Mouse (Mus musculus): ENCODE measurements around the gene Tex19.2.
A peak's percentile ranks its signal among the peaks of the same experiment; 100 is the strongest.
"Not testable (repeated sequence)": the region's sequence is repeated elsewhere in the genome, so short reads cannot be mapped to it uniquely, and the experiment has no call there.

The Tex19.2 gene

DNA sequence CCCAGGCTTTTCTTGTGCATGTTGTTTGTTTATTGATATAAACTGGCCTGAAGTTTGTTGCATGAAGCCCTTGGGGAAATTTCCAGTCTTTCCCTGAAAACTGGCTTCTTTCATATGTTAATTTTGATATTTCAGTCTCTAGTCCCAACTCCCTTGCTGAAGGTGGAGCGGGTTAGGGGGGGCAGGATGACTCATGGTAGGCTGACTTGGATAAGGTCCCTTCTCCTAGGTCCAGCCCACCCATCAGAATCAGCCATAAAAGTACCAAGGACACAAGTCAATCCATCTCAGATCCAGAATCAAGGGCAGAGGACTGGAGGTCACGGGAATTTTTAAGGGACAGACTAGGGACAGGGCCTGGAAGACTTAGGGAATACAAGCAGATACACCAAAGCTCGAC, 7.4 kb downstream of the Tex19.2 start:
- DNase-seq = no peak

DNA sequence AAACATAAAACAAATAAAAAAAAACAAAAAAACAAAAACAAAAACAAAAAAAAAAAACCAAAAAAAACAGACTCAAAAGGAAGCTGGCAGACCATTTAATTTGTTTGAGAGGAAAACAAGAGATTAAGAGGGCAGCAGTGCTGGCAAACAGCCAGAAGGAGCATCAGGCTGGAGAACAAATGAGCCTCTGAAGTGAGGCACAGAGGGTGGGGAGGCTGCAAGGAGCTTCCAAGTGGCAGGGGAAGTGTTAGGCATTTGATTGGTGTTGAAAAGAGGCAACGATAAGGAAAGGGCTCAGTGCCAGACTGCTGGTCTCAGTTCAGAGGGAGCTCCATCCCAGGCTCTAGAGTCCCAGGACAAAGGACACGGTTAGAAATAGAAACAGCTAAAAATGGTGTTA, 8.5 kb downstream of the Tex19.2 start:
- peak; percentile 32 for DNase-seq

DNA sequence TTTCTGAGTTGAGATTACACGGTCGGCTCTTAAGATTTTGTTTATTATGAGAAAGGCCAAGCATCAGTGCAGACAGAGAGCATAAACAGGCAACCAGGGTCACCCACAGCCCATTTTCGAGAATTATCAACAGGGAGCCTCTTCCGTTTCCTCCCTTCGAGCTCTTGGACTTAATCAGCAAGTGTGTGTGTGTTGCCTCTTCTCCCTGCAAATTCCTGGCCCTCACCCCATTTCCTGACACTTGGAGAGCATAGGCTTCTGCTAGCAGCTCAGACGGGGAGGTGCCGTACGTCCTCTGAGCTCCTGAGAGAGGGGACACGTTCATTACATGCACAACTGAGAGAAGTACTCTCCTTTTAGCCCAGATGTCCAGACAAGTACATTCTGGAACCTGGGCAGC, 10.4 kb downstream of the Tex19.2 start:
- DNase-seq = no peak

DNA sequence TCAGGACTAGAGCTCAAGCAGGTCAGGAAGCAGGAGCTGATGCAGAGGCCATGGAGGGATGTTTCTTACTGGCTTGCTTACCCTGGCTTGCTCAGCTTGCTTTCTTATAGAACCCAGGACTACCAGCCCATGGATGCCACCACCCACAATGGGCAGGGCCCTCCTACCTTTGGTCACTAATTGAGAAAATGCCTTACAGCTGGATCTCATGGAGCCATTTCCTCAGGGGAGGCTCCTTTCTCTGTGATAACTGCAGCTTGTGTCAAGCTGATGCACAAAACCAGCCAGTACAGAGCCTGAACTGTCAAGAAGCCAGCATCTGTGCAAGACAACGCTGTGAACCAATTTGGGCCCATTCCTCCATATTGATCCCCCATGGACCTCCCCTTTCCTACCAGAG, 11.2 kb downstream of the Tex19.2 start:
- not testable (repeated sequence) for DNase-seq

DNA sequence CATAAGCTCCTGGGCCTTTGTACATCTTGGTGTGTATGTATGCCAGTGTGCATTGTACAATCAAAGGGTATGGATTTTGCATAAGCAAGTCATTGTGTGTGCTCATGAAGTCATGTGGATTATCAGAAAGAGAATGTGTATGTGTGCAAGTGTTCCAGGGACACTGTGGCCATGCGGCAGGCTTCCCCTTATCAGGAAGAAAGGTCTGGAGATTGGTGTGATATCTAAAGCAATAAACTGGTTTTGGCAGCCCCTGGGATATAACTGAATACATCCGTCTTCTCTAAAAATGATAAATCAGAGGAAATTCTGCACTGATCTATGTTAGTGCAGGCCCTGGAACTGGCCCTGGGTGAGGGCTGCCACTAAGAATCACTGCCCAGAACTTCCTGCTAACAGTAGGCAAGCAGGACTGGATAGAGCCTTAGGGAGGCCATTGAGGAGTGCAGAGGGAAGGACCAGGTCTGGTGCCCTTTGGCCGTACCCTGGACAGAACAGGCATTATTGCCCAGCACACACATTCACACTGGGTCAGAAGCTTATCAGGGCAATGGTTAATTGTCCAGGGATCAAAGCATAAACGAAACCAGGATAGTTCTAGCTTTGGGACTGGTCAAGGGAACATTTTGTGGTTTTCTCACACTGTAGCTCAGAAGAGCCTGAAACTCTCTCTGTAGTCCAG, 17.2 kb downstream of the Tex19.2 start:
- DNase-seq = no peak

DNA sequence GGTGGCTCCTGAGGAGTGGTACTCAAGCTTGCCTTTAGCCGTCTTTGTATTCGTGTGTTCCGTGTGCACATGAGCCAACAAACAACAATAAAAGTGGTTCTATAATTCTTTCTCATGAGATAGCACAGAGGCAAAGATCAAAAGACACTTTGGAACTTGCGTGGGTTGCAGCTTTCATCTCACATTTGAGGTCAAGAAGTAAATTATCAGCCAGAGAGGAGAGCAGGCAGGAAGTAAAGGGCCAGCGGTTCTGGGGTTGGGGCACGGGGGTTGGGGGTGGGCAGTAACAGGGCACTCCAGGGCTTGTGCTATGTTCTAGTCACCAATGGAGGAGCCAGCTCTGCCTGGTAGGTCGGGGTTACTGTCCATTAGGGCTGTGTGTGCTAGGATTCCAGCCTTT, 17.8 kb downstream of the Tex19.2 start:
- DNase-seq = no peak

DNA sequence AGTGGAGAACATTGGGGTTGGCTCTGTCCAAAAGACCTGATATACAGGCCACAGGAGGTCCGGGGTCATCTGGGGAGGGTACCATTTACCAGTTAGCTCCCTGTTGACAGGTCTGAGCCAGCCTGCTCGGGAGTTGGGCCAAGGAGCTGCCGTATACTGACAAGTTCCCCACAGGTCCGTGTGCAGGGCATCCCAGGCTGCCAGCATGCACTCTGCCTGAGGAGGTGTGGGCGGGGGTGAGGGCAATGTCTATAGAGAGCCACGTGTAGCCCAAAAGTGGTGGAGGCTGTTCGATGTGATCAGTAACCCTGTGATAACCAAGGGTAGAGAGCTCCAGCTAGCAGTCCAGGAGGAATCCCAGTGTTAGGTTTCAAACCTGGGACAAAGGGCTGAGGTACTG, 18.7 kb downstream of the Tex19.2 start:
- no peak for DNase-seq

DNA sequence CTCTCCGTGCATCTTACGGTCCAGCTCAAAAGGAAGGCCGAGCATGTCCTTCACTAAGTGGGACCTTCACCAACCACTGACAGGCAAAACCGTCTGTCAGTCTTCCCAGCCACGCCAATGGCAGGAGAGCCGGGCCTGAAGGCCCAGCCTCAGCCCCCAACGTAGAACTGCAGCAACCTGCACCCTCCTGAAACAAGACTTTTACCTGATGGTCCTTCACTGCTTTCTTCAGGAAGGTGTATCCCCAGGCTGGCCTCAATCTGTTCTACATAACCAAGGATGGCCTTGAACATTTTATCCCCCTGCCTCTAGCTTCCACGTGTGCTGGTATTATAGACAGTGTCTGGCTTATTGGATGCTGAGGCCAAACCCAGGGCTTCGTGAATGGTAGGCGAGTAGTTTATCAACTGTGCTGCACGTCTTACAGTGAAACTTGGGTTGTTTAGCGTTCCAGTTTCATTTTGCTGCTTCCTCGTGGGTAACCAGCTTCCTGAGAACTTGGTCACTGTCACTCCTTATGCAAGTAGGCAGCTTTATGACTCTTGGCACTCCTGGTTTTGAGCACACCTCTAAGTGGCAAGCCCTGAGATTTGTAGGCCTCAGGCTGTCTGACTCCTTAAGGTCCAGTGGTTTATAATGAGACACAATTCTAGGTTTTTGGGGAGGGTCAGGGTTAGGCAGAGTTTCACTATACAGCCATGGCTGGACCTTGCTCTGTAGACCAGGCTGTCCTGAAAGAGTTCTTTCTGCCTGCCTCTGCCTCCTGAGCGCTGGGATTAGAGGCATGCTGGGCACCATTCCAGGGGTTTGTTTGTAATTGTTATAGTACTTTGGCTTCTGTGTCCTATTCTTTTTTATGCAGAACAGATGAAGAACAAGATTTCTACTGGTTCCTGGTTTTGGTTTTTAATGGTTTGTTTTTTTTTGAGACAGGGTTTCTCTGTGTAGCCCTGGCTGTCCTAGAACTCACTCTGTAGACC, 25.6 kb downstream of the Tex19.2 start:
- no peak for DNase-seq

DNA sequence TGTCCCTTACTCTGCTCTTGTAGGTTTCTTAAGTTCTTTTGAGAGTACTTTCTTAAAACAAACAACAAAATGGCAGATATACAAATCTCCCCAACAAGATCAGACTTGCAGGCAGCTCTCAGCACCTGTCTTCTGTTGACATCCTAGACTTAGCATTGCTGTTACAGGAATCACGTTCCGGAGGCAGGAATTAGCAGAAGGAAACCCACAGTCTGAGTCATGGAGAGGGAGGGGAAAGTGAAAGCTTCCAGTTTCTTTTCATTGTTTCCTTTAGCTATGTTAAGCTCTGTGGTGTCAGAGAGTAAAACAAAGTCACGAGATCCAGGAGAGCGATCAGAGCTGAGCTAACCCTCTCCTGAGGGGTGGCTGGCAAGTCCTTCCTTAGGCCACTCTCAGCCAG, 27.5 kb downstream of the Tex19.2 start:
- DNase-seq = no peak

DNA sequence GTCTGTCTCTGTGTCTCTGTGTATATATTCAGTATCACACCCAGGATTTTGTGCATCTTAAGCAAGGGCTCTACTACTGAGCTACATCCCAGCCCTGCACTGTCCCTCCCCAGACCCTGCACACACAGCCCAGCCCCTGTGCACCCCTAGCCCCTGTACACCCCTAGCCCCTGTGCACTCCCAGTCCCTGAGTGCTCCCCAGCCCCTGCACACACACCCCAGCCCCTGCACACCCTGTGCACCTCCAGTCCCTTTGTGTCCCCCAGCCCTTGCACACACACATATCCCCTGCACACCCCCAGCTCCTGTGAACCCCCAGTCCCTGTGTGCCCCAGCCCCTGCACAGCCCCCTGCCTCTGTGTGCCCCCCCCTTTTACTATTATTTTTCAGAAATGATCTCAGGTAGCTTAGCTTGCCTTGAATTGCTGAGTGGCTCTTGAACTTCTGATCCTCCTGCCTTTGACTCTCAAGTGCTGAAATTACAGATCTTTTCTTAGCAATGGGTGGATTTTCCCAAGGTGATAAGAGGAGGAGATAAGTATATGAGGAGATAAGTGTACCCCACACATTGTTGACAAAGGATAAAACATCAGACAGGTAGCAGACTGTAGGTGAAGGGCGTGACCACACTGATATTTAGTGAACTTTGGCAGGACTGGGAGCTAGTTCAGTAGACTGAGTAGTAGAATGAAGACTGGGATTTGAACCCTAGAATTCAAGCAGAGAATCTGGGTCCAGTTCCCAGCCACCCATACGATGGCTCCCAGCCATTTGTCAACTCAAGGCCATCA, 28.5 kb downstream of the Tex19.2 start:
- DNase-seq = no peak

DNA sequence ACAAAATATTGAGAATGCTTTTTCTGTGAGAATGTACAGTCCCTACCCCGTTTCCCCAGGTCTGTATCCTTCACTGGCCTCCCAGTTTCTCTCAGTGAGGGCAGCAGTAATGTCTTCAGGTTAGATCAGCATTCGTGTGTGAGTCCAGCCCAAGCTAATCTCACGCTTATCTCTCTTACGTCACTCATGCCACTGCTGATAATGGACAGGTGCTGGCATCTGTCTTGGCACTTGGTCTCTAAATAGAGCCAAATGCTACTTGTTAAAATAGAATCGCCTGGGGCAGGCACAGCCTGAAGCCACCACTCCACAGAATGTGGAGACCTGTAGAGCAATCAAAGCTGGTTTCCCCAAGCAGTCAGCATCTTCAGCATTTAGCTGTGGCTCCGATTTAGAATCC, 29.5 kb downstream of the Tex19.2 start:
- DNase-seq = no peak

DNA sequence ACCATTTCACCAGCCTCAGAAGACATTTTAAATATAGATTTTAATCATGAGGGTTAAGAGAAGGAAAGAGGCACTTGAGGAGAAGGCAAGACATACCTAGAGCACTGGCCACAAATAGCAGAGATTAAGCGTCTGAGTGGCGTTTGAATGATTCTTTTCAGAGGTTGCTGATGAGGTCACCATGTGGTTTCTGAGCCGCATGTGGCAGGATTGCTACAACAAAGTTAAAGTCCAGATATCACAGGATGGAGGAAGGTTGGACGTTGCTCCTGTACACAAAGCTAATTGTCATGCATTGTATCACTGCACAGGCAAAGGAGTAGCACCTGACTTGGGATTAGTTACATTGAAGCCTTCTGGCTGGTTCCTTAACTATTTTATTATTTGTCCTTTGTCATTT, 32.2 kb downstream of the Tex19.2 start:
- no peak for DNase-seq

DNA sequence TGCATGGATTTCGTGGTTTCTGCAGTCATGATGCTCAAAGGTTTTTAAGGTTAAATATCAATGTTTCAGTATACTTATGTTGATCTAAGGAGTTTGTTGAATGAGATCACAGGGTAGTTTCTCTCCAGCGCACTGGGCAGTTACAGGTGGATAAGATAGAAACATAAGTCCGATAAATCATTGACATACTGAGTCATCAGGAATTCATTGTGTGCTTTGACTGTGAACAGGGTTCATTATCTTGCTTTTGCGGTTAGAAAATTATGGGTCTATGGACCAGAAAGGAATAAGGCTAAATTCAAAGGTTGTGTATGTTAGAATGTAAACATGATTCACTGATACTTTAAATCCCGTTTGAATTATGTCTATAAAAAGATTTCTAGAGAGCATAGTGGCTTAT, 33.3 kb downstream of the Tex19.2 start:
- no peak for DNase-seq

DNA sequence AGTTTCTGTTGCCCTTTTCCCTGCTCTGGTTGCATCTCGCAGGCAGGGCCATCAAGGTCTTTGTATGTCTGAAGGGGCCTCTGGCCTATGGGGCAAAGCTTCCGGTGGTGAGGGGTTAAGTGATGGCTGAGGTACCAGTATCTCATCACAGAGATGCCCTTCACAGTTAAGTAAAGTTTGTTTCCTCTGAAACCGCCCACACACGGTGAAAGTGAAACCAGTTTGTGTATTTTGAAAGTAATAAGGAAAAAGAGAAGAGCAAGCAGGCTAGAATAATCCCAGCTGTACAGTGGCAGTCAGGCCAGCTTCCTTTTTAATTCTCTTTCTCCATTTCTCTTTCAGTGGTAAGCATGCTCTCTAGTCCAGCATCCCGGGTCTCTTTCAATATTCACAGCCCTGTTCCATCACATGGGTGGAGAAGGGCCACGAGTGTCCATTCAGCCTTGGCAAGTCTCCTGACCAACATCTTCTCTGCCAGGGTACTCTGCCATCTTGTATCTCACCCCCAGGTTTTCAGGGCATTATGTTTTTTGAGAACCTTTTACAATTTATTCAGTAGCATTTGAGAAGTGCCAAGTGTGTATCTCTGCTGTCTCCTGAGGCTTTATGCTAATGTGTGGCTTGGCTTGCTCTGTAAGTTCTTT, 35.5 kb downstream of the Tex19.2 start:
- no peak for DNase-seq

DNA sequence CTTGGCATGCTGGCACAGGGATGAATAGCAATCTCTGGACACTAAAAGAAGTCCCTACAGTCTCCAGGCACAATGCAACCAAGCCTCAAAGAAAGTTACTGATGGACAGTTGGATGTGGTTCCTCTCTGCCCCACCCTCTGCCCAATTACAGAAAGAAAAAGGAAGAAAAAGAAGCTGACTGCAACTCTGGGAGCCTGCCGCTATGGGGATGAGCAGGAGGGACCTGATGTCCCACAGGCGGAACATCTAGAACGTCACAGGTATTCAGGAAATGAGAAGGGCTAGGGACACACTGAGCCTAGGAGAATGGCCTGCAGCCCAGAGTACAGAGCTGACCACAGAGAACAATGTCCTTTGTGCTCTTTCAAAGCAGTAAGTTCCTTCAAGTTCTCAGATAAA, 36.2 kb downstream of the Tex19.2 start:
- no peak for DNase-seq

DNA sequence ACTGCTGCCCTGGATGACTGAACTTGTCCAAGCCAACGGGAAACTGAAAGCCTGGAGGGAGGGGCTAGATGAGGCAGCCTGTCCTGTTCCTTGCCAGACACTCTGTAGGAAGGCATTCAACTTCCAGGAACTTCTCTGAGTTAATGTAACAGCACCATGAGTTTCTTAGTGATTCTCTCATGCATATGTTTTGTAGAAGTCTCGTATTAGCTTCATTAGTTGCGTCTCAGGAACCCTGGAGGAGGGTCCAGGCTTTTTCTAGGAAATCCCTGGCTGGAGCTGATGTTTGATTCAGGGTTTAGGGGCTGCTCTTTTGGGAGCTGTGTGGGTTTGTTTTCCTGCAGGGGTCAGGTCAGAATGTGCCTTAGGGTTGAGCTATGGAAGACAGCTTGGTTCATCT, 37.4 kb downstream of the Tex19.2 start, which contains the start of gene Sectm1a:
TSS of gene Sectm1a (minus strand) at position 101 of the 400 bp plus-strand sequence.
- DNase-seq = no peak

DNA sequence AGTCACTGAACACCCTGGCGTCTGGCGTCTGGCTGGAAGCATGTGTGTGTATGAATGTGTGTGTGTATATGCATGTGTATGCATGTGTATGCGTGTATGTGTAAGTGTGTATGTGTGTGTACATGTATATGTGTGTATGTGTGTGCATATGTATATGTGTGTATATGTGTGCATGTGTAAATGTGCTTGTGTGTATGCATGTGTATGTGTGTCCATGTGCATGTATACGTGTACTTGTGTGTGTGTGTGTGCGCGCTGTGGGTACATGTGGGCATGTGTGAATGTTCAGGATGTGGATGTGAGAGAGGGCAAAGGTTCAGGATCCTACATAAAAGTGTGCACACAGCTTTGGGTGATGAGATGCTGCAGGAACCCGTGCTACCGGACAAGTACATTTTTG, 38.1 kb downstream of the Tex19.2 start:
- no peak for DNase-seq

DNA sequence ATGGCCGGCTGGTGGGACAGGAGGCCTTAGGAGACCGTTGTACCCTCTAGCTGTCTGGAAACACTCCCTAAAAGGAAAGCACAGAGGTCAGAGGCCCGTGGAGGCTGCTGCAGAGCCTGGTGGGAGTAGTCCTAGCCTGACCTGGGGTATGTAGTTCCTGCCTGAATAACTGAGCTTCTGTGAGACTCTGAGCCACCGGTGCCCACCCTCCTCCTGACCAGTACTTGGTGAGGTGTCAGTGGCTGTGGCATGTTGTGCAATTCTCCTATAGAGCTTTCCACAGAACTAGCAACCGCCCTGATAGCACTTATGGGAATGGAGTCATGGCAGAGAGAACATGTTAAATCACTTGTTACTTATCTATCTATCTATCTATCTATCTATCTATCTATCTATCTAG, 42.8 kb downstream of the Tex19.2 start:
- DNase-seq = no peak

DNA sequence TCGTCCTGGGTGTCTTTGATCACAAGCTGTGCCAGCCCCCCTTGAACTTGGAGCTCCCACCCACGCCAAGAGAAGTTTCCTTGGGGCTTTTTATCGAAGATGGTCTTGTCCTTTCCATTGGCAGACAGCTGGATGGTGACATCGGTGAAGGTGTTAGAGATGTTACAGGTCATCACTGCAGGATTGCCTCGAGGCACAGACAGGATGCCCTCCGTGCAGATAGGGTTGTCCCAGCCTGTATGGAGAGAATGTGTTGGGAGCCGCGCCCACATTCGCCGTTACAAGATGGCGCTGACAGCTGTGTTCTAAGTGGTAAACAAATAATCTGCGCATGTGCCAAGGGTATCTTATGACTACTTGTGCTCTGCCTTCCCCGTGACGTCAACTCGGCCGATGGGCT, 48.8 kb downstream of the Tex19.2 start:
- not testable (repeated sequence) for DNase-seq

DNA sequence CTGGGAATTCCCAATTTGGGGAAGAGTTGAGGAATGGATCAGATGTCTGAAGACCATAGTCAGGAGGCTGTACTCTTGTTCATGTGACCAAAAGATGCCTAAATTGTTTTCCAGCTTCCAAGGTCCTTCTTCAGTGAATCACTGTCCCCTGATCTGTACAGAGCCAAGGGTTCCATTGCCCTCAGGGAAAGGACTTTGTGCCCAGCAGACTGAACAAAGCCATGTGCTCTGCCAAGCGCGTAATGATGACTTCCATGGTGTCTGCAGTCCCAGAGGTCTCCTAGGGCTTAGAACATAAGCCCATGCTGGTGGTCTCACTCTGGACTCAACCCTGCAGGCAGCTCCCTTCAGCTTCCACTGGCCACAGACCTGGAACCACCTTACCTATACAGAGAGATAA, 50.6 kb downstream of the Tex19.2 start:
- DNase-seq = no peak
